Mouse (Mus musculus) B cell, adult 2 months (primary cell): Measurements from ENCODE around the gene Ddx21.

Experiments used
- DNase-seq, 2 experiments: peaks; one replicate each; pipeline ENCODE4 v3.0.0; 2022

Ddx21 gene

GRCm38 (mm10) chr10:62568861-62569260 lies 33.2 kb downstream of the Ddx21 start:
- no peak for DNase-seq

GRCm38 (mm10) chr10:62557736-62558135 lies 44.3 kb downstream of the Ddx21 start:
- DNase-seq, result peak; percentile 46 to 49

GRCm38 (mm10) chr10:62556558-62556901 lies 45.6 kb downstream of the Ddx21 start:
- no peak for DNase-seq

GRCm38 (mm10) chr10:62555705-62556557 lies 46.1 kb downstream of the Ddx21 start:
- peak in 1 of 2 experiments; percentile 22 for DNase-seq

- peak; percentile 68 to 71 for DNase-seq
Measured at GRCm38 (mm10) chr10:62553611-62554091, 48.4 kb downstream of the Ddx21 start.

GRCm38 (mm10) chr10:62550787-62551300 lies 51.2 kb downstream of the Ddx21 start:
- DNase-seq, result no peak

GRCm38 (mm10) chr10:62549523-62550166 lies 52.4 kb downstream of the Ddx21 start:
- peak; percentile 88 to 89 for DNase-seq

GRCm38 (mm10) chr10:62546441-62546840 lies 55.6 kb downstream of the Ddx21 start:
- no peak for DNase-seq

- no peak for DNase-seq
Measured at GRCm38 (mm10) chr10:62545759-62546158, 56.3 kb downstream of the Ddx21 start.

GRCm38 (mm10) chr10:62544316-62544715 lies 57.8 kb downstream of the Ddx21 start:
- DNase-seq, result peak; percentile 36 to 43

GRCm38 (mm10) chr10:62543399-62543808 lies 58.7 kb downstream of the Ddx21 start:
- DNase-seq, result peak; percentile 84 to 88

- DNase-seq, result peak in 1 of 2 experiments; percentile 47
Measured at GRCm38 (mm10) chr10:62542928-62543327, 59.2 kb downstream of the Ddx21 start.

GRCm38 (mm10) chr10:62542507-62542906 lies 59.6 kb downstream of the Ddx21 start:
- DNase-seq, result peak; percentile 25 to 28

- DNase-seq, result peak; percentile 75 to 77
Measured at GRCm38 (mm10) chr10:62541499-62541898, 60.6 kb downstream of the Ddx21 start.

- no peak for DNase-seq
Measured at GRCm38 (mm10) chr10:62540800-62541199, 61.3 kb downstream of the Ddx21 start.

- no peak for DNase-seq
Measured at GRCm38 (mm10) chr10:62534509-62534908, 67.6 kb downstream of the Ddx21 start.

GRCm38 (mm10) chr10:62532832-62533231 lies 69.2 kb downstream of the Ddx21 start:
- no peak for DNase-seq
